Mouse (Mus musculus): ENCODE results near the gene Nrxn3.

The Nrxn3 gene

DNA sequence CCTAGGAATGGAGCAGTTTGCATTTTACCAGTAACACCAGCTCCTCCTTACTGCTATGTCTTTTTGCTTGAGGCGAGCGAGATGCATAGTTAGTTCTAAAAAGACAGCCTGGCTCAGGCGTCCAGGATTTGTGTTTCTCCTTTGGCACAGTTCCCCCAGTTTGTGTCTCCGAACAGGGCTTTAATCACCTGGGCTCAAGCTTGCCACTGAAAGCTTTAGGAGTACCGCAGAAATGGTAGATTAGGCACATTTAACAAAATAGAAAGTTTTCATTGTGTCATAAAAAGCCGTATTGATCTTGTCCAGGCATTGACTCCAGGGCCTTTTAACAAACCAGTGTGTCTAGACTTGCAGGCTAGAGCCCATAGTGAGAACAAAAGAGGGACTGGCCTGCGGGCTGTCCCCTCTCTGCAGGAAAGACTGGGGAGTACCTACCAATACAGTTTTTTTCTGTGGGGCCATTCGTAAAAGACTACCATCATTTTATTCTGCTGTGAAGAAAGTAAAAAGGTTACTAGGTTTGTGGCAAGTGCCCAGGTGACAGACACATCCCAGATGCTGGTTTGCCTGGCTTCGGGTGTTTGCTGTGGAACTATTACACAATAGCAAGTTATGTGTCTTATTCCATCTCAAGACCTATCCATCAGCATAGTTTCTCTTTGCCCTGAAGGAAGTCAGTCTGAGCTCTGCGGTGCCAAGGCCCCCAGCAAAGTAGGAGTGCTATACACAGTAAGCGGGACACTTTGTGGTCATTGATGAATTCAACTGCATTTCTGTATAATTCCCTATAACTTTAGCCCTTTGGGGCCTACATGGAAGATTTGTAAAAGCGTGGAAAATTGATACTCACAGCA lies 451.9 kb downstream of the Nrxn3 start:
- in situ Hi-C loops (cut with MboI, MseI) = no loop called here

DNA sequence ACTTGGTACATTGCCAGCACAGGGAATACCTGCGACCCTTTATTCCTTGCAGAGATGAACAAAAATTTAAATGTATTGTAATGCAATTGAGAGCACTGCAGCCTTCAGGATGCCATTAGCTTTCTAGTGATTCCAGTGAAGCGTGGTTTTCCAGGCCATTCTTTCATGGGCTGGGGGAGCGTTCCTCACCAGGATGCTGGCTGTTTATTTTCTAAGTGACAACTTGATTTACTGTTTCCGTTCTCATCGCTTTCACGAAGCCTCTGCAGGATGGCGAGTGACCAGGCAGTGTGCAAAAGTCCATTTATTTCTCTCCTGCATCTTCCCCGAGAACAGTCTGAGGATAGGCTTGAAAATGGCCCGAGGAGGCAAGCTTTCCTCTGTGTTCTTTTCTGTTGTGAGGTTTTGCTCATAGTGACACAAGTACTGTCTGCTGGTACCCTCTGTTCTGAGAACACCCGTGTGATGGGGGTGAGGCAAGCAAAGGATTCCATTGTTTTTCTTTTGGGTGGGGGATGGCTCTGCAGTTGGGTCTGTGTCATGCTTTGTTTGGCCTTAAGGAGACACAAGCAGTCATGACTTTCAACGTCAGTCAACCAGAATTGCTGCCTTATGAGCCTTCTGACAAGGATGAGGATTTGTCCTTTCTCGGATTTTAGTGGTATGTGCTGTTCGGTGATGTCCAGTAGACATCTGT lies 457.4 kb downstream of the Nrxn3 start:
- in situ Hi-C loops (cut with MboI, MseI) = no loop called here

- in situ Hi-C loops (cut with MboI, MseI) = no loop called here
Measured at GRCm38 (mm10) chr12:89181157-89181561, 458.5 kb downstream of the Nrxn3 start.

GRCm38 (mm10) chr12:89198764-89199525 lies 476.3 kb downstream of the Nrxn3 start:
- in situ Hi-C loops (cut with MboI, MseI) = no loop called here

GRCm38 (mm10) chr12:89211608-89212007 lies 488.9 kb downstream of the Nrxn3 start:
- in situ Hi-C loops (cut with MboI, MseI) = no loop called here

- in situ Hi-C loops (cut with MboI, MseI) = no loop called here
Measured at GRCm38 (mm10) chr12:89239826-89240225, 517.1 kb downstream of the Nrxn3 start.

DNA sequence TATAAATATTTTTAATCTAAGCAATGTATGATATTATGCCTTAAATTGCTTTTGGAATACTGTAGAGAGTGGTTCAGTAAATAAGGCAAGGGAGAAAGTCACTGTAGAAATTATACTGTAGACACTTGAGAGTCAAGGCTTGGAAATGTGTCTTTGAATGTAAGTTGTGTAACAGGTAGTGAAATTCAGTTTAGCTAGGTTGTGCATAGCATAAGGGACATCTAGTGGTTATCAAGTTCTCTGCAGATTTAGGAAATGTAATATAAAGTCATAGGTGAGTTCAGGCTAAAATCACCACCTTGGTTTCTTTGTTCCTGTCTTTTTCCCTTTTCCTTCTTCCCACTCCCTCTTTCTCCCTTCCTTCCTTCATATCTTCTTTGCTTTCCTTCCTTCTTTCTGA lies 518.9 kb downstream of the Nrxn3 start:
- in situ Hi-C loops (cut with MboI, MseI) = no loop called here

DNA sequence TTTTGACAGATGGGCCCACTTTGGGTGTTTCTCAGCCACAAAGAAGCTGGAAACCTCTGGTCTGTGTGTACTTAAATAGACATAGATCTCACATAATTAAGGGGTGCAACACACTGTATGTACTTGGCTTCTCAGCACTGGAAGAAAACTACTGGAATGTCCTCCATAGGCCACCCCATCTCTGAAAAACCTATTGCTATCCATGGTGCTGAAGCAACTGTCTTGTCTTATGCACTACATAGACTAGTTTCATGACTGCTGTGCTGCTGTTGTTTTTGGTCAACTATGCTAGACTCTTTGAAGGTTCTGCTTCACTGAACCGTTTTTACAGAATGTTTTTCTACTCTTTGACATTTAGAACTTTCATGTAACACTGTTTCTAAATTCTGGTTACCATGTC lies 519.8 kb downstream of the Nrxn3 start:
- in situ Hi-C loops (cut with MboI, MseI) = no loop called here

- in situ Hi-C loops (cut with MboI, MseI) = no loop called here
Measured at GRCm38 (mm10) chr12:89255275-89255892, 532.7 kb downstream of the Nrxn3 start.

GRCm38 (mm10) chr12:89258879-89259278 lies 536.2 kb downstream of the Nrxn3 start:
- in situ Hi-C loops (cut with MboI, MseI) = no loop called here

- in situ Hi-C loops (cut with MboI, MseI) = no loop called here
Measured at GRCm38 (mm10) chr12:89260076-89260475, 537.4 kb downstream of the Nrxn3 start.

DNA sequence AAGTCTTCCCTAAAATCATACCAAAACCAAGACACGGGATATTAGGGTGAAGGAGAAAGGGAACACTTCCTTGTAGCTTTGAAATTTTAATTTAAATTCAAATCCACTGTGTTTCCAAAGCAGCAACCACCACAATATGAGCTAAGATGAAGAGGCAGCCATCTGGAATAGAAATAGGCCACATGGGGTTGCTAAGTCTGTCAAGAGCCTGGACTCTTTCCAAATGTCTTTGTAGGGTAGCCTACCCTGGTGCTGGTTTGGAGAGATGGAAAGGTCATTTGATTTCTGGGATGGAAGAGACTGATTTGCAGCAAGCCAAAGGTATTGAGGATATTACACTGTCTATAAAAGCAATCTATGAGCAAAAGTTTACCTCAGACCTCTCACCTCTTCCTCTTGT lies 539.6 kb downstream of the Nrxn3 start:
- in situ Hi-C loops (cut with MboI, MseI) = no loop called here

DNA sequence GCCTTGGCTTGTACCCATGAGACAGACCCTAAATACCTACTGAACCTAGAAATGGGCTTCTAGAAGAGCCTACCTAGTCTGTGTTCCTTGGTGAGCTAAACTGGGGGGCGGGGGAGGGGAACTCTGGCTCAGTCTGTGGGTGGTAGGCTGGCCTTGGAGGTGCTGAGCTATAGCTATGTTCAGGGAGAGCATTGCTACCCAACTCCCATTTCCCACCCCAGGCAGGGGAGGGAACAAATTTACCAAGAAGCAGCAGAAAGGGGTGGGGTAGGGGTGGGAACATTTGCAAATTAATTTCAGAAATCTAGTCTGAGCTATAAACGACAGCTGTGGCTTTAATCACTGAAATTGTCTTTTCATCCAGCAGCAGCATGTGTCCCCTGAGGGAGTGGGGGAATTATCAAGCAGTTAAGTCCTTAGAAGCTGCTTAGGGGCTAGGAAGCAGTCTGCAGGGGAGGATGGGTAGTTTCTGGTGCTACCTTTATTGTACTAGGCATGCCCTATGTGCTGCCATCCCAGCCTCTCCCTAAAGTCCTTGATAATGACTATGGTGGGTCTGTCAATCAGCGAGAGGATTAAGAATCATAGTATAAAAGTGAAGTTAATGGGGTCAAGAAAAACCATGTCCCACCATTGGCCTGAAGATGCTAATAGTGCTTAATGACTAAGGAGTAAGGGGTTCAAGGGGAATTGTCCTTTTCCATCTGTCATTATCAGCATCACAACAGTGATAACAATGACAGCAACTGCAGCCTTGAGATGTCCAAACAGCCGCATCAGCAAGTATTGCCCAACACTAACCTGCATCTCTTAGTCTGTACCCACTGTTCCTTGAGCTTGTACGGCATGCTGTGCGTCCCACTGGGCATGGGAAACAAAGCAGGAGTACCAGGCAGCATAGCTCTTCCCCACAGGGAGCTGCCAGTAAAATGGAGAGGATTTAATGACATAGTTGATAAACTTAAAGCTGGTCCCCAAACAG lies 560.0 kb downstream of the Nrxn3 start:
- in situ Hi-C loops (cut with MboI, MseI) = no loop called here

DNA sequence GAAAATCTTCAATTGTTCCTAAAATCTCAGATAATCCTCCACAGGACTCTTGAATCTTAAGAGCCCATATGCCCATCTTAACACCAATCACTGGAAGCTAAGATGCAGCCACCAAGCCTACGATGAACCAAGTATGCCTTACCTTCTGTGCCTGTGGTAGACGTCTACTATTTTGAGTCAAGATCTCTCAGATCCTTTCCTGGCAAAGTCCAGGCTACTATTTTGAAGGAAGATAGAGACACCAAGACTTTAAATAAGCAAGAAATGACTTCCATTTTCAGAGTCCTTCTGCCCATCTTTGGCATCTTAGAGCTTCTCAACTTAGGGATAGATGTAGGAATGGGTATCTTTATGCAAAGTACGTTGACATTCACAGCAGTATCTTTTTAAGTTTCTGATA lies 561.7 kb downstream of the Nrxn3 start:
- in situ Hi-C loops (cut with MboI, MseI) = no loop called here

DNA sequence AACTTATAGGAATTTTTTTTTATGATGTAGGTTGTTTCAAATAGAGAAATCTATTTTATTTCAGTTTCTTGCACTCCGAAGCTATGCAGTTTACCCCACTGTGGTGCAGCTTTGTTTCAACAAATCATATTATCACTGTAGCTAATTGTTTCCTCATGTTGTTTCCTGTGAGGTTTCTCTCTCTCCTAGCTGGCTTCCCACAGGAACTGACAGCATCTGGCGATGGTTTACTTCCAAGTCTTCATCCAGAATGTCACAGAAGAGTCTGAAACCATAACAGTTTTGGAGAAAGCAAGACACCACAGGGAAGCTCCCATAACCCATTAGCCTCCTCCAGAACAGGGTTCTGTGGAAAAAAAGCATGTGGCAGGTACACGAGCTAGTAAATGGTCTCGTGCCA lies 564.4 kb downstream of the Nrxn3 start:
- in situ Hi-C loops (cut with MboI, MseI) = no loop called here

DNA sequence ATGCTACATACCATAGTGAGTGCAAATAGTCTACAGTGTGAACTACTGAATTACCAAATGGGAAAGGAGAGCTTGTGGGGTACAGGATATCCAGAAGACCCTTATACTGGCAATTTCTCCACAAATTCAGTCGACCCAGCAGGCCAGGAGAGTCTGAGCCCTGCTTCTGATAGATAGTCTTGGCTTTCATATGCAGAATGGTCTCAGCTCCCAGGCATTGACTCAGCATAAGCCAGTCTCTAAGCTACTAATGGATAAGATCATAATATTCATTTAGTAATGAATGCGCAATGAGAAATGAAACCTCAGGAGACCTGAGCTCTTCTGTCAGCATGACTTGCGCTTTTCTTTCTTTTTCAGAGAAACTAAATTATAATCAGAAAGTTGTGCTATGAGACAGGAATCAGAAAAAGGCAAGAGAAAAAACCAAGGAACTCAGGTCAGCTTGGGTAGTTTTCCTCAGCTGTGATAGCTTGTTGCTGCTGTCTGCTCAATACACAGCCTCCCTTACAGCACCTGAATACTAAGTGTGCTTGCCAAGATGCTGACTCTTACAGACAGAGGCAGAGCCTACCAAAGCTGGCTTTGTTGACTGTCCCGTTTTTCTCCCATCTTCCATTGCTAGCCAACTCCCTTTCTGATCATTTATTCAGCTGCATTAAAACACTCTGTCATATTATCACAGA lies 567.1 kb downstream of the Nrxn3 start:
- in situ Hi-C loops (cut with MboI, MseI) = loop anchor here (10.0 kb wide), 1 partner anchor 1945 kb away; no protein-coding TSS in a partner anchor

GRCm38 (mm10) chr12:89290736-89291574 lies 568.3 kb downstream of the Nrxn3 start:
- in situ Hi-C loops (cut with MboI, MseI) = loop anchor here (10.0 kb wide), 1 partner anchor 1944 kb away; no protein-coding TSS in a partner anchor

DNA sequence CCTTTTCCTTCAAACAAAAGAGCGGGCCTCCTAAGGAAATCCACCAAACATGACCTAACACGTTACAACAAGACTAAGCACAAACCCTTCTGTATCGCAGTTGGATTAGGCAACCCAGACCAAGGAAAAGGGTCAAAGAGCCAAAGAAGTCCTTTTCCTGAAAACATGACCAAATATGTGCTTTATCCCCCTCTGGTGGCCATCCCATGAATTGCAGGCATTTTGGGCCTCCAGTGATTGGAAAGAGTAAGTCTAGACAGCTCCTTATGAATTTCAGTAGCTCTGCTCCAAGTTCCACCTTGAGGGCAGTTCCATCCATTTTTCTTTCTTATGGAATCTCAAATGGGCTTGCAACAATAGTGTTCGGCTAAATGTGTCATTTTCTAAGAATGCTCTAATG lies 579.3 kb downstream of the Nrxn3 start:
- in situ Hi-C loops (cut with MboI, MseI) = loop anchor here (10.0 kb wide), 2 partner anchors 317 to 897 kb away; no protein-coding TSS in a partner anchor

GRCm38 (mm10) chr12:89310200-89310599 lies 587.5 kb downstream of the Nrxn3 start:
- in situ Hi-C loops (cut with MboI, MseI) = no loop called here
